In genomic region chr6:59190006-59190405, GRCm38 (mm10) we compare ENCODE assay signal across 18 mouse cellular contexts.
"Had no signal": no experiment of that assay in that cellular context is flagged by ENCODE, and none has a peak within 500 bp of the region (broad histone marks: within the 10 kb centered on the region; RNA-seq: fewer than 3 reads in every experiment).

No protein-coding gene starts in this region.

- H3K27me3 ChIP-seq: midbrain, embryonic 12.5 days; neural tube, embryonic 13.5 days; neural tube, embryonic 15.5 days had no signal

- H3K9me3 ChIP-seq: midbrain, embryonic 10.5 days; midbrain, embryonic 12.5 days; neural tube, embryonic 13.5 days; neural tube, embryonic 15.5 days had no signal

- H3K4me1 ChIP-seq: midbrain, embryonic 10.5 days; midbrain, embryonic 12.5 days; neural tube, embryonic 13.5 days; neural tube, embryonic 15.5 days had no signal

- ATAC-seq: midbrain, embryonic 16.5 days had no signal

- H3K4me2 ChIP-seq: lung, embryonic 14.5 days; midbrain, embryonic 12.5 days; neural tube, embryonic 13.5 days; neural tube, embryonic 15.5 days had no signal

- H3K9ac ChIP-seq: lung, embryonic 14.5 days; midbrain, embryonic 12.5 days; neural tube, embryonic 13.5 days; neural tube, embryonic 15.5 days had no signal

- H3K4me3 ChIP-seq: midbrain, embryonic 10.5 days; midbrain, embryonic 12.5 days; myocyte; neural tube, embryonic 13.5 days; neural tube, embryonic 15.5 days had no signal

- DNase-seq: lung, embryonic 14.5 days; lung, postnatal 10 days; lung, postnatal 4 days; midbrain, embryonic 14.5 days; retina, postnatal 1 day; right cerebral cortex, adult 18-20 months; right cerebral cortex, postnatal 25 days; right cerebral cortex, postnatal 4 days; spleen, adult 18-20 months; thymus, adult 18-20 months; thymus, postnatal 14 days; thymus, postnatal 36 days had no signal

- H3K36me3 ChIP-seq: midbrain, embryonic 10.5 days; midbrain, embryonic 12.5 days; neural tube, embryonic 13.5 days; neural tube, embryonic 15.5 days had no signal

- H3K27ac ChIP-seq: midbrain, embryonic 10.5 days; midbrain, embryonic 12.5 days; neural tube, embryonic 13.5 days; neural tube, embryonic 15.5 days had no signal
